Mouse (Mus musculus): ENCODE measurements around the gene Zic5.
"Not testable (repeated sequence)": the region's sequence is repeated elsewhere in the genome, so short reads cannot be mapped to it uniquely, and the experiment has no call there.

- not testable (repeated sequence) for TF ChIP-seq FLI1 (IDR thresholded peaks at IDR 0.05; ENCODE audit: low read length); GATA1 (IDR thresholded peaks at IDR 0.05; ENCODE audit: borderline replicate concordance, low read length)
Measured at GRCm38 (mm10) chr14:122463734-122464341, 1.6 kb downstream of the Zic5 start.
